Mouse (Mus musculus) thymus, postnatal 10 days (tissue): ENCODE measurements around the gene BC004004.
"Not testable (repeated sequence)": the region's sequence is repeated elsewhere in the genome, so short reads cannot be mapped to it uniquely, and the experiment has no call there.

Experiments used
- DNase-seq, 2 experiments: peaks; one replicate each; pipeline ENCODE4 v3.0.0; 2021; ENCODE audit warnings: low spot score in 2 of 2

BC004004 gene

GRCm38 (mm10) chr17:29260501-29260900 lies 8.1 kb upstream of the BC004004 start:
- DNase-seq = no peak

- no peak for DNase-seq
These were observed 6.9 kb upstream of the BC004004 start for GRCm38 (mm10) chr17:29261603-29262258.

GRCm38 (mm10) chr17:29262259-29262649 lies 6.3 kb upstream of the BC004004 start:
- no peak for DNase-seq

DNA sequence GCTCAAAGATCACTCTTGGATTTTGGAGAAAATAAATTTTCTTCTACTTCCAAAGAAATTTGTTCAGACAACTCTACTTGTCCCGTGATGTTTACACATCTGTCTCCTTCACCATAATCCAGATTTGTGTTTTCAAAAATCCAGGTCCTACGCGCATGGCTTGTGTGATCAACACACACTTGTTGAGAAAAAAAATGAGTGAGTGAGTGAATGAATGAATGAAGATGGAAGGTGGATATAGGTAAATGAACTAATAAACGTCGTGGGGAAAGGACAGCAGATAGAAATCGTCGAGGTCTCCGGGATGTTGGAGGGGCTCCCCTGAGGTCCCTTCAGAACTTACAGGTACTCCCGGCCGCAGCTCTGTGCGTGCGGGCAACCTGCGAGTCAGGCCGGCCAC lies 5.2 kb upstream of the BC004004 start:
- no peak for DNase-seq

- peak; percentile 74 to 81 for DNase-seq
These were observed 4.6 kb upstream of the BC004004 start, which contains the start of gene Ppil1 for GRCm38 (mm10) chr17:29263840-29264633. Ppil1 (minus strand) TSS chr17:29264186.

GRCm38 (mm10) chr17:29264760-29265159 lies 3.8 kb upstream of the BC004004 start:
- no peak for DNase-seq

DNA sequence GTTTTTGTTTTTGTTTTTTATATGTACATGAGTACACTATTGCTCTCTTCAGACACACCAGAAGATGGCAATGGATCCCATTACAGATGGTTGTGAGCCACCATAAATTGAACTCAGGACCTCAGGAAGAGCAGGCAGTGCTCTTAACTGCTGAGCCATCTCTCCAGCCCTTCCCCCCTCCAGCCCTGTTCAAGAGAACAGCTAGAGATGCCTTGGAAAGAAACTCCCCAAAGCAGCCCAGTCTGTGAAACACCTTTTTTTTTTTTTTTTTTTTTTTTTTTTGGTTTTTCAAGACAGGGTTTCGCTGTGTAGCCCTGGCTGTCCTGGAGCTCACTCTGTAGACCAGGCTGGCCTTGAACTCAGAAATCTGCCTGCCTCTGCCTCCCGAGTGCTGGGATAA lies 1.5 kb upstream of the BC004004 start:
- DNase-seq = not testable (repeated sequence)

GRCm38 (mm10) chr17:29267931-29268681 lies 482 bp upstream of the BC004004 start:
- no peak for DNase-seq

- no peak for DNase-seq
These were observed 740 bp downstream of the BC004004 start for GRCm38 (mm10) chr17:29269349-29269706.

- no peak for DNase-seq
These were observed 1.6 kb downstream of the BC004004 start for GRCm38 (mm10) chr17:29270148-29270698.

DNA sequence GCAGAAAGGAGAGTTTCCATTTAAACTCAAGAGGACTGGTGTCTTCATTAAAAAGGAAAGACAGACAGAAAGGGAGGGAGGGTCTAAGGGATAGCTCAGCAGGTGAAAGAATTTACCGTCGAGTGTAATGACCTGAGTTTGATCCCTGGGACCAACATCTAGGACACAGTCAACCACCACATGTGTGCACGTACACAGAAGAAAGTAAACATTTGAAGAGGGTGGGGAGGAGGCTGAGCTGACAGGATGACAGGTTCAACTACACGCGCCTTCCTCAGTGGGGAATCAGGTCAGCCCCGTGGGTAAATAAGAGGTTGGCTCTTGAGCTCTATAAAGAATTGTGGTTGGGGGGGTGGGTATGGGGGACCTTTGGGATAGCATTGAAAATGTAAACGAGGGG lies 4.6 kb downstream of the BC004004 start:
- no peak for DNase-seq

GRCm38 (mm10) chr17:29273889-29274288 lies 5.3 kb downstream of the BC004004 start:
- no peak for DNase-seq

GRCm38 (mm10) chr17:29280422-29280821 lies 11.8 kb downstream of the BC004004 start:
- peak; percentile 79 to 80 for DNase-seq

DNA sequence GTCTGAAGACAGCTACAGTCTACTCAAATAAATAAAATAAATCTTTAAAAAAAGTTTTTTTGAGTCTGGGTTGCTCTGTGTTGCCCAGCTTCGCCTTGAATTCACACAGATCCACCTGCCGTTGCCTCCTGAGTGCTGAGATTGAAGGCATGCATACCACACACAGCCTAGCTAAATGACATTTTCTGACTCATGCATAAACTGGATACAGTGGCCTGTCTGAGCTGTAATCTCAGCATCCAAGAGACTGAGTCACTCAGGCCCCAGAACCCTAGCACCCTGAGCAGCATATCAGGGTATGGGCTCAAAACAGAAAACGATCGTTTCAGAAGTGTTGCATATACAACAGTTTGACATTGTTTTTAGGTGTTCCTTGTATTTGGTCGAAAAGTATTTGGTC lies 13.0 kb downstream of the BC004004 start:
- DNase-seq = no peak

DNA sequence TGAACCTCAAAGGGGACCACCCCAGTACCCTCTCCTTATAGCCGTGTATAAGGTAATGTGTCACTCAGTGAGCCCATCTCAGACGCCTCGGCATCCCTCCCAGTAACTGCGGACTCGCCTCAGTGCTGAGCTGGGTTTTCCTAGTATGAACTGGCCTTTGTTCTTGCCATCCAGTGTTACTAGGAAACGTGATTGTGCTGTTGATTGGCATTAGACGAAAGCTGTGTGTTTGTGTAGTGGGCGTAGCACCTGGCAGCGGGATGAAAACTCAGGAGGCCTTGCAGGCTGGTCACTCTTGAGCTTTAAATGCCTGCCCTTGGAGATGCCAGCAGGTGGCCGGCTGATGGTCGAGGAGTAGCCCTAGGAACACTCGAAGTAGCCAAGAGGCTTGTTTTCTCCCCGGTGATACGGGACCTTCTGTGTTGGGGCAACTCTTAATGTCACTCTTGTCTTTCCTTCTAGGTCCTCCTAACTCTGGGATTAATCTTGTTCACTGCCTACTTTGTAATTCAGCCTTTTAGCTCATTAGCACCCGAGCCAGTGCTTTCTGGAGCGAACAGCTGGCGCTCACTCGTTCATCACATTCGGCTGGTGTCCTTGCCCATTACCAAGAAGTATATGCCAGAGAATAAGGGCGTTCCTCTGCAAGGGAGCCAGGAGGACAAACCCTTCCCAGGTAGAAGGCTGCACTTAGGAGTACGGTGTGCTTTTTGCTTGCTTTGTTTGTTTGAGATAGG lies 13.8 kb downstream of the BC004004 start:
- no peak for DNase-seq

- no peak for DNase-seq
These were observed 23.2 kb downstream of the BC004004 start for GRCm38 (mm10) chr17:29291793-29292192.

- no peak for DNase-seq
These were observed 24.4 kb downstream of the BC004004 start for GRCm38 (mm10) chr17:29292996-29293395.

GRCm38 (mm10) chr17:29293807-29294605 lies 25.4 kb downstream of the BC004004 start:
- no peak for DNase-seq

DNA sequence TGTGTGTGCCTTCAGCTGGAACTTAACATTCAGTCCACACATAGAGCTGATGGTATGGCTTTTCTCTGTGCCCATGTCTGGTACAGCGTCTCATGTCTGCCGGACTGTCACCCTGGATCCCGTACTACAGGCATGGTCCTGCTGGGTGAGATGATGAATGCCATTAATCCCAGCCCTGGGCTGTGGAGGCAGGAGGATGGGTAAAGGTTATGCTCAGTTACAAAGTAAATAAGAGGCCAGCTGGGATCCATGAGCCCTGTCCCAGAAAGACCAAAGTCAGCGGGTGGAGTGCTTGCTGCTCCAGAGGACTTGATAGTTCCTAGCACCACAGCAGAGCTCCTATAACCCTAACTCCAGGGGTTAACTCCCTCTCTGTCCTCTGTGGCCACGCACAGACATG lies 27.2 kb downstream of the BC004004 start:
- no peak for DNase-seq

DNA sequence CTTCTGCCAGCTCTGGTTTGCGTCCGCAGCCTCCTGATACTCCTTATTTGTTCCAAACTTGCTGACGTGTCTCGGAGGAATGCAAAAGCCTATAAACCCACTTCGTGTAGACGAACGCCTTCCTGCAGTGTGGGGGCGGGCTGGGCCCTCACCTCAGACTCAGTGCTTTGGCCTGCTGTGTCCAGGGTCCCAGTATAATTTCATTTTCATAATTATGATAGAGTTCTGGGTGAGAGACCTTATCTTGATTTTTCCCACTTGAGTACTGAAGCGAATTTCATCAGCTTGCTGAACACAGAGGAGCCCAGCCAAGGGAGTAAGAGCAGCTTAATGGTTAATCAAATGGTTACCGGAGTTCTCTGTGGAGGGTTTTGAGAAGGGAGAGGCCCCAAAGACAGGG lies 28.7 kb downstream of the BC004004 start:
- no peak for DNase-seq

- DNase-seq = no peak
These were observed 29.2 kb downstream of the BC004004 start for GRCm38 (mm10) chr17:29297813-29298212.
